Mouse (Mus musculus) G1E (cell line): ENCODE measurements around the gene 2200002J24Rik.
"Not testable (repeated sequence)": the region's sequence is repeated elsewhere in the genome, so short reads cannot be mapped to it uniquely, and the experiment has no call there.

ENCODE experiments used
- CTCF ChIP-seq: IDR thresholded peaks from 2 replicates; pipeline ENCODE4 v1.5.1; 2012; ENCODE audit warnings: low read depth, low read length, inconsistent platforms, mixed read lengths
- GATA1 ChIP-seq: IDR thresholded peaks from 2 replicates; pipeline ENCODE4 v1.6.1; 2012; ENCODE audit warnings: borderline replicate concordance, low read length, inconsistent platforms, mixed read lengths
- GATA2 ChIP-seq: IDR thresholded peaks from 2 replicates; pipeline ENCODE4 v1.6.1; 2012; ENCODE audit warnings: low read depth, low read length, inconsistent platforms, borderline replicate concordance
- POLR2AphosphoS5 ChIP-seq: IDR thresholded peaks from 2 replicates; pipeline ENCODE4 v1.6.1; 2012; ENCODE audit warnings: low read depth, low read length, inconsistent platforms; ENCODE audit not compliant: insufficient replicate concordance

DNA sequence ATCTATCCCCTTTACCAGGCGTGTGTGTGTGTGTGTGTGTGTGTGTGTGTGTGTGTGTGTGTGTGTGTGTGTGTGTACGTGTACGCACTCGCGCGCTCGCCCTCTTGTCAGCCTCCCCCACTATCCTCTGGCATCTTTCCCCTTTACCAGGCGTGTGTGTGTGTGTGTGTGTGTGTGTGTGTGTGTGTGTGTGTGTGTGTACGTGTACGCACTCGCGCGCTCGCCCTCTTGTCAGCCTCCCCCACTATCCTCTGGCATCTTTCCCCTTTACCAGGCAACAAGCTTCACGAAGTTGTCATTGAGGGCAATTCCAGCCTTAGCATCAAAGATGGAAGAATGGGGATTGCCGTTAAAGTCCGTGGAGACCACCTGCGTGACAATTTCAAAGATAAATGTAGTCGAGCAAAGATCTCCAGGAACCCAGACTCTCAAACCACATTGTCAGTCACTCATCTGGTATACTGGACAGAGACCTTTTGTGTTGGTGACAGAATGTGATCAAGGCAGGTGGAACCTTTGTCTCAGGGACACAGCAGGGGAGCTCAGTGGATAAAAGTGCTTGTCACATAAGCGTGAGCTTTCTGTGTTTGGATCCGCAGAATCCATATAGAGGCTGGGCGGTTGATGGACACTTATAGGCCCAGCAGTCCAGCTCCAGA is 31.5 kb downstream of the 2200002J24Rik start:
- not testable (repeated sequence) for TF ChIP-seq CTCF, GATA2, POLR2AphosphoS5, GATA1
